Mouse (Mus musculus): Measurements from ENCODE around the gene Emilin1.
"Not testable (repeated sequence)": the region's sequence is repeated elsewhere in the genome, so short reads cannot be mapped to it uniquely, and the experiment has no call there.

The Emilin1 gene

DNA sequence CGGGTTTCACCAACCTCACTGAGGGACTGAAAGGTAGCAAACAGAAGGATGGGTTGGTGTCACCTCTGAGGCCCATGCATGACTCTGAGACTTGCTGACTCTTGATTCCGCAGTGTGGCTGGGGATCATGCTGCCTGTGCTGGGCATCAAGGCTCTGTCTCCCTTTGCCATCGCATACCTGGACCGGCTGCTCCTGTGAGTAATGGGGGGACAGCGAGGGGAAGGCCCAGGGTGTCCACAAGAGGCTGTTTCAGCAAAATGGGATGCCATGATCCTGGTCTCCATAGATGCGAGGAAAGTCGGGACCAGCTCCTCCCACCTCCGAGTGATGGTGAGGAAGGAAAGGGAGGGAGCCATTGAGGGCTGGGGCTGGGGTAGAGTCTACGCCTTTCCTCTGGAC, 40.6 kb upstream of the Emilin1 start:
- Histone ChIP-seq H3K4me1 (replicated peaks; ENCODE audit: low read depth, low read length) (peaks cover 77% of the 10 kb centered on the region), H3K27me3 (ENCODE audit: insufficient read depth, low read length) (no peaks in the 10 kb centered on the region), H3K36me3 (ENCODE audit: insufficient read depth, low read length) (peaks cover 73% of the 10 kb centered on the region), H3K9me3 (ENCODE audit: low read length) (no peaks in the 10 kb centered on the region), H3K4me3 (replicated peaks; ENCODE audit: low read length) (no peak overlapping the region)
- TF ChIP-seq CTCF (conservative IDR thresholded peaks at IDR 0.05; ENCODE audit: low read length) (no peak), POU5F1 (IDR thresholded peaks at IDR 0.05; ENCODE audit: borderline replicate concordance, low read length) (no peak), NANOG (IDR thresholded peaks at IDR 0.05; ENCODE audit: borderline replicate concordance, low read length) (no peak)

GRCm38 (mm10) chr5:30874365-30874764, 38.8 kb upstream of the Emilin1 start:
- H3K27me3 ChIP-seq (ENCODE audit: insufficient read depth, low read length): no peaks in the 10 kb centered on the region

DNA sequence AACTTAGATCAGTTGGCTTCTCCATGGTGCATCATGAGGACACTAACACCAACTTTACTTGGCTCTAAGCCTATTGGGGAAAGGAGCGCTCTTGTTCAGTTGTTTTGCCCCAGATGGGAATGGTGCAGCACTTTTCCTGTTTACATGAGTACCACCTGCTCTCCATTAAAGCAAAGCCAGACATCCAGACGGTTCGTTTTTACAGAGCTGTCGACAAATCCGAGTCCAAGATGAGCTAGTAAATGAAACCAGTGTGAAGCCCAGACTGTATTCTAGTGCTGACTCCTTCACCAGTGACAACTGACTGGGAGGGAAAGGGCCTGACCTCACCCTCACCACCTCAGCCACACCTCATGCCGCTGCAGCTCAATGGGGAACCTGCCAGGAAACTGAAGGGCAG, 34.6 kb upstream of the Emilin1 start:
- Histone ChIP-seq H3K9me3 (ENCODE audit: low read length) (no peaks in the 10 kb centered on the region), H3K4me1 (replicated peaks; ENCODE audit: low read depth, low read length) (peaks cover 56% of the 10 kb centered on the region), H3K27me3 (ENCODE audit: insufficient read depth, low read length) (no peaks in the 10 kb centered on the region), H3K4me3 (replicated peaks; ENCODE audit: low read length) (no peak overlapping the region), H3K36me3 (ENCODE audit: insufficient read depth, low read length) (peaks cover 45% of the 10 kb centered on the region)
- TF ChIP-seq POU5F1 (IDR thresholded peaks at IDR 0.05; ENCODE audit: borderline replicate concordance, low read length): no peak
- TF ChIP-seq CTCF (conservative IDR thresholded peaks at IDR 0.05; ENCODE audit: low read length): no peak
- TF ChIP-seq NANOG (IDR thresholded peaks at IDR 0.05; ENCODE audit: borderline replicate concordance, low read length): no peak

More at GRCm38 (mm10) chr5:30874365-30874764, 38.8 kb upstream of the Emilin1 start:
- TF ChIP-seq CTCF (conservative IDR thresholded peaks at IDR 0.05; ENCODE audit: low read length) (no peak), POU5F1 (IDR thresholded peaks at IDR 0.05; ENCODE audit: borderline replicate concordance, low read length) (no peak), NANOG (IDR thresholded peaks at IDR 0.05; ENCODE audit: borderline replicate concordance, low read length) (no peak)
- Histone ChIP-seq H3K4me1 (replicated peaks; ENCODE audit: low read depth, low read length) (peaks cover 86% of the 10 kb centered on the region), H3K9me3 (ENCODE audit: low read length) (no peaks in the 10 kb centered on the region), H3K36me3 (ENCODE audit: insufficient read depth, low read length) (peaks cover 79% of the 10 kb centered on the region), H3K4me3 (replicated peaks; ENCODE audit: low read length) (no peak overlapping the region)

GRCm38 (mm10) chr5:30879347-30879943, 33.8 kb upstream of the Emilin1 start:
- TF ChIP-seq POU5F1 (IDR thresholded peaks at IDR 0.05; ENCODE audit: borderline replicate concordance, low read length) (no peak), CTCF (conservative IDR thresholded peaks at IDR 0.05; ENCODE audit: low read length) (no peak), NANOG (IDR thresholded peaks at IDR 0.05; ENCODE audit: borderline replicate concordance, low read length) (no peak)
- H3K4me3 ChIP-seq (replicated peaks; ENCODE audit: low read length): no peak overlapping the region
- H3K27me3 ChIP-seq (ENCODE audit: insufficient read depth, low read length): no peaks in the 10 kb centered on the region
- no peaks in the 10 kb centered on the region for H3K9me3 ChIP-seq (ENCODE audit: low read length)
- H3K36me3 ChIP-seq (ENCODE audit: insufficient read depth, low read length): peaks cover 37% of the 10 kb centered on the region
- H3K4me1 ChIP-seq (replicated peaks; ENCODE audit: low read depth, low read length): peaks cover 48% of the 10 kb centered on the region

- not testable (repeated sequence) for H3K4me3 ChIP-seq (replicated peaks; ENCODE audit: low read length); H3K9me3 ChIP-seq (ENCODE audit: low read length); H3K27me3 ChIP-seq (ENCODE audit: insufficient read depth, low read length)
- Histone ChIP-seq H3K4me1 (replicated peaks; ENCODE audit: low read depth, low read length) (peaks cover 43% of the 10 kb centered on the region), H3K36me3 (ENCODE audit: insufficient read depth, low read length) (peaks cover 13% of the 10 kb centered on the region)
Observed at GRCm38 (mm10) chr5:30881839-30882238, 31.4 kb upstream of the Emilin1 start.

- Histone ChIP-seq H3K4me1 (replicated peaks; ENCODE audit: low read depth, low read length) (peaks cover 35% of the 10 kb centered on the region), H3K27me3 (ENCODE audit: insufficient read depth, low read length) (no peaks in the 10 kb centered on the region), H3K4me3 (replicated peaks; ENCODE audit: low read length) (no peak overlapping the region), H3K36me3 (ENCODE audit: insufficient read depth, low read length) (peaks cover 13% of the 10 kb centered on the region), H3K9me3 (ENCODE audit: low read length) (no peaks in the 10 kb centered on the region)
- TF ChIP-seq NANOG (IDR thresholded peaks at IDR 0.05; ENCODE audit: borderline replicate concordance, low read length): no peak
- no peak for TF ChIP-seq CTCF (conservative IDR thresholded peaks at IDR 0.05; ENCODE audit: low read length)
- no peak for TF ChIP-seq POU5F1 (IDR thresholded peaks at IDR 0.05; ENCODE audit: borderline replicate concordance, low read length)
Observed at GRCm38 (mm10) chr5:30886209-30886608, 27.0 kb upstream of the Emilin1 start.

GRCm38 (mm10) chr5:30886731-30887130, 26.5 kb upstream of the Emilin1 start:
- TF ChIP-seq CTCF (conservative IDR thresholded peaks at IDR 0.05; ENCODE audit: low read length) (no peak), NANOG (IDR thresholded peaks at IDR 0.05; ENCODE audit: borderline replicate concordance, low read length) (no peak), POU5F1 (IDR thresholded peaks at IDR 0.05; ENCODE audit: borderline replicate concordance, low read length) (no peak)
- H3K4me3 ChIP-seq (replicated peaks; ENCODE audit: low read length): peak overlapping the region; percentile 91
- peaks cover 35% of the 10 kb centered on the region for H3K4me1 ChIP-seq (replicated peaks; ENCODE audit: low read depth, low read length)
- H3K9me3 ChIP-seq (ENCODE audit: low read length): no peaks in the 10 kb centered on the region
- no peaks in the 10 kb centered on the region for H3K27me3 ChIP-seq (ENCODE audit: insufficient read depth, low read length)
- peaks cover 18% of the 10 kb centered on the region for H3K36me3 ChIP-seq (ENCODE audit: insufficient read depth, low read length)

- Histone ChIP-seq H3K4me3 (replicated peaks; ENCODE audit: low read length) (peak overlapping the region; percentile 91), H3K9me3 (ENCODE audit: low read length) (no peaks in the 10 kb centered on the region), H3K27me3 (ENCODE audit: insufficient read depth, low read length) (no peaks in the 10 kb centered on the region), H3K4me1 (replicated peaks; ENCODE audit: low read depth, low read length) (peaks cover 35% of the 10 kb centered on the region), H3K36me3 (ENCODE audit: insufficient read depth, low read length) (peaks cover 24% of the 10 kb centered on the region)
- TF ChIP-seq POU5F1 (IDR thresholded peaks at IDR 0.05; ENCODE audit: borderline replicate concordance, low read length) (no peak), NANOG (IDR thresholded peaks at IDR 0.05; ENCODE audit: borderline replicate concordance, low read length) (no peak), CTCF (conservative IDR thresholded peaks at IDR 0.05; ENCODE audit: low read length) (no peak)
Observed at GRCm38 (mm10) chr5:30887331-30887761, 25.9 kb upstream of the Emilin1 start.

GRCm38 (mm10) chr5:30887858-30888336, 25.3 kb upstream of the Emilin1 start:
- peaks cover 29% of the 10 kb centered on the region for H3K36me3 ChIP-seq (ENCODE audit: insufficient read depth, low read length)
- peak overlapping the region; percentile 91 for H3K4me3 ChIP-seq (replicated peaks; ENCODE audit: low read length)
- H3K27me3 ChIP-seq (ENCODE audit: insufficient read depth, low read length): no peaks in the 10 kb centered on the region
- peaks cover 35% of the 10 kb centered on the region for H3K4me1 ChIP-seq (replicated peaks; ENCODE audit: low read depth, low read length)
- no peaks in the 10 kb centered on the region for H3K9me3 ChIP-seq (ENCODE audit: low read length)
- TF ChIP-seq POU5F1 (IDR thresholded peaks at IDR 0.05; ENCODE audit: borderline replicate concordance, low read length) (no peak), NANOG (IDR thresholded peaks at IDR 0.05; ENCODE audit: borderline replicate concordance, low read length) (no peak), CTCF (conservative IDR thresholded peaks at IDR 0.05; ENCODE audit: low read length) (no peak)

Measured in E14TG2a.4 (cell line).